Mouse (Mus musculus) limb, embryonic 15.5 days (tissue): ENCODE measurements around the gene Theg. TPM values are rescaled to one million over a fixed set of nuclear protein-coding genes. Genes with fewer than 3 reads are reported as not detected.

Experiments
- ATAC-seq: fragments of 200-750 bp; cut with Nextera tagmentation; 2 replicates; pipeline ENCODE4 v1.8.0; 2017; ENCODE audit warnings: low read depth, moderate TSS enrichment; ENCODE audit not compliant: insufficient number of reproducible peaks, low FRiP score, low TSS enrichment
- H3K27ac ChIP-seq: fragments of 300-500 bp; sonication (generic); 2 replicates; pipeline ENCODE4 v1.5.1; 2015; ENCODE audit warnings: moderate library complexity, mild to moderate bottlenecking, inconsistent platforms
- H3K27me3 ChIP-seq: fragments of 300-500 bp; sonication (generic); 2 replicates; pipeline ENCODE4 v1.6.1; 2015; ENCODE audit warnings: inconsistent platforms
- H3K36me3 ChIP-seq: fragments of 300-500 bp; sonication (generic); 2 replicates; pipeline ENCODE4 v1.6.1; 2015; ENCODE audit warnings: inconsistent platforms
- H3K4me1 ChIP-seq: fragments of 300-500 bp; sonication (generic); 2 replicates; pipeline ENCODE4 v1.6.1; 2015; ENCODE audit warnings: inconsistent platforms
- H3K4me2 ChIP-seq: fragments of 300-500 bp; sonication (generic); 2 replicates; pipeline ENCODE4 v1.6.1; 2015; ENCODE audit warnings: mild to moderate bottlenecking, inconsistent platforms
- H3K4me3 ChIP-seq: fragments of 300-500 bp; sonication (generic); 2 replicates; pipeline ENCODE4 v1.5.1; 2015; ENCODE audit warnings: mild to moderate bottlenecking, inconsistent platforms
- H3K9ac ChIP-seq: fragments of 300-500 bp; sonication (generic); 2 replicates; pipeline ENCODE4 v1.6.1; 2015; ENCODE audit warnings: inconsistent platforms
- H3K9me3 ChIP-seq: fragments of 300-500 bp; sonication (generic); 2 replicates; pipeline ENCODE4 v1.6.1; 2016; ENCODE audit warnings: inconsistent platforms
- WGBS: fragments of 180-500 bp; shearing (Covaris S2); methylation state at CpG from one replicate; pipeline ENCODE4 v1.1.7; 2015; 5-methylcytosine and 5-hydroxymethylcytosine counted together
- polyA plus RNA-seq: library from polyadenylated mRNA; unstranded; fragments of >200 nt; fragmentation: Nextera tagmentation; extraction: Ambion mirVana; gene quantifications from 2 replicates; pipeline ENCODE4 v1.2.1, GENCODE M21; 2015

Theg gene
- polyA plus RNA-seq, 1 experiment from 2014 or later: not detected

- Histone ChIP-seq H3K4me2 (no peak overlapping the region), H3K9ac (no peak overlapping the region), H3K4me3 (no peak overlapping the region), H3K4me1 (no peaks in the 10 kb centered on the region), H3K27ac (no peak overlapping the region), H3K9me3 (no peaks in the 10 kb centered on the region), H3K27me3 (no peaks in the 10 kb centered on the region), H3K36me3 (peaks cover 69% of the 10 kb centered on the region)
- WGBS: 91% methylated on average over 16 of the region's 16 CpGs
- ATAC-seq: no peak
Observed at GRCm38 (mm10) chr10:79539701-79540495, 47.2 kb downstream of the Theg start.

GRCm38 (mm10) chr10:79538873-79539272, 48.3 kb downstream of the Theg start:
- WGBS: 60% methylated on average over 4 of the region's 4 CpGs
- H3K27me3 ChIP-seq: no peaks in the 10 kb centered on the region
- no peaks in the 10 kb centered on the region for H3K9me3 ChIP-seq
- H3K4me2 ChIP-seq: no peak overlapping the region
- peaks cover 1% of the 10 kb centered on the region; the same call in 1 of the 2 replicates for H3K4me1 ChIP-seq
- ATAC-seq: no peak
- H3K36me3 ChIP-seq: peaks cover 58% of the 10 kb centered on the region
- H3K9ac ChIP-seq: no peak overlapping the region
- no peak overlapping the region for H3K4me3 ChIP-seq
- H3K27ac ChIP-seq: no peak overlapping the region

GRCm38 (mm10) chr10:79538323-79538722, 48.8 kb downstream of the Theg start:
- Histone ChIP-seq H3K4me2 (no peak overlapping the region), H3K4me1 (peaks cover 7% of the 10 kb centered on the region), H3K9me3 (no peaks in the 10 kb centered on the region), H3K9ac (no peak overlapping the region), H3K4me3 (no peak overlapping the region), H3K36me3 (peaks cover 53% of the 10 kb centered on the region), H3K27ac (no peak overlapping the region), H3K27me3 (no peaks in the 10 kb centered on the region)
- ATAC-seq: no peak
- WGBS: 81% methylated on average over 3 of the region's 3 CpGs

DNA sequence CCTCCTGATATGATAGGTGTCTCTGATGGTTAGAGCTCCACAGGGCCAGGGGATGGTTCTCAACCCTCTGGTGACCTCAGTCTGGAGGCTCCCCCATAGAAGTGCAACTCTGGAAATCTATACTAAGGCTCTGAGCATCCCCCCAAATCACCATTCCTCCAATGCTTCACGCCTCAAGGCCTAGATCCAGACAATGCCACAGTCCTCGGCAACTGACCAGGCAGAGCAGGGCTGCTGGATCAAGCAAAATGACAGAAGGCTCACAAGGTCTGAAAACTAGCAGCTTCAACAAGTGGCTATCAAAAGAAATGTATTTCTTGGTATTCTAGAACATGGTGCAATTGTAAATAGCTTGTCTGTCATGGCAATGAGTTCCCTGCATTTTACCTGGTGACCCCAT, 49.4 kb downstream of the Theg start:
- no peak overlapping the region for H3K4me3 ChIP-seq
- peaks cover 12% of the 10 kb centered on the region for H3K4me1 ChIP-seq
- no peak for ATAC-seq
- no peaks in the 10 kb centered on the region for H3K9me3 ChIP-seq
- H3K9ac ChIP-seq: no peak overlapping the region
- WGBS: 90% methylated on average over 2 of the region's 2 CpGs
- no peak overlapping the region for H3K27ac ChIP-seq
- no peak overlapping the region for H3K4me2 ChIP-seq
- H3K27me3 ChIP-seq: no peaks in the 10 kb centered on the region
- H3K36me3 ChIP-seq: peaks cover 47% of the 10 kb centered on the region

DNA sequence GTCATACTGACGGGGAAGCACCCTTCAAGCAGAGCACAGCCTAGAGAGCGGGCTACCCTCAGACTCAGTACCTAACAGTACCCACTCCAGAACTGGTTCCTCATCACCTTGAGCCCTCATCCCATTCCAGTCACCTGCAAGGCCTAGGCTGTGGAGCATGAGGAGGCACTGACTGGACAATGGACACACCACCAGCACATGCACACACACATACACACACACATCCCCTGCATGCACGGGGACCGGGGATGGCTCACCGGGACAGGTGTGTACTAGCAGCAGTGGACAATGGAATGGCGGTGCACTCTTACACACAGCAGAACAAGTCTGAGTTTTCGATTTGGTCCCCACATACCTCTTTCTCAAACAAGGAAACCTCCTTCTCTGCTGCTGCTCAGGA, 49.9 kb downstream of the Theg start:
- 86% methylated on average over 7 of the region's 7 CpGs for WGBS
- Histone ChIP-seq H3K27me3 (no peaks in the 10 kb centered on the region), H3K27ac (no peak overlapping the region), H3K4me3 (no peak overlapping the region), H3K36me3 (peaks cover 42% of the 10 kb centered on the region), H3K4me1 (peaks cover 17% of the 10 kb centered on the region), H3K4me2 (no peak overlapping the region), H3K9me3 (no peaks in the 10 kb centered on the region), H3K9ac (no peak overlapping the region)
- ATAC-seq: no peak

GRCm38 (mm10) chr10:79536461-79537080, 50.6 kb downstream of the Theg start:
- Histone ChIP-seq H3K27ac (no peak overlapping the region), H3K9me3 (no peaks in the 10 kb centered on the region), H3K4me1 (peaks cover 17% of the 10 kb centered on the region), H3K4me2 (no peak overlapping the region), H3K27me3 (no peaks in the 10 kb centered on the region), H3K4me3 (no peak overlapping the region), H3K36me3 (peaks cover 35% of the 10 kb centered on the region), H3K9ac (no peak overlapping the region)
- ATAC-seq: no peak
- WGBS: 69% methylated on average over 12 of the region's 12 CpGs

DNA sequence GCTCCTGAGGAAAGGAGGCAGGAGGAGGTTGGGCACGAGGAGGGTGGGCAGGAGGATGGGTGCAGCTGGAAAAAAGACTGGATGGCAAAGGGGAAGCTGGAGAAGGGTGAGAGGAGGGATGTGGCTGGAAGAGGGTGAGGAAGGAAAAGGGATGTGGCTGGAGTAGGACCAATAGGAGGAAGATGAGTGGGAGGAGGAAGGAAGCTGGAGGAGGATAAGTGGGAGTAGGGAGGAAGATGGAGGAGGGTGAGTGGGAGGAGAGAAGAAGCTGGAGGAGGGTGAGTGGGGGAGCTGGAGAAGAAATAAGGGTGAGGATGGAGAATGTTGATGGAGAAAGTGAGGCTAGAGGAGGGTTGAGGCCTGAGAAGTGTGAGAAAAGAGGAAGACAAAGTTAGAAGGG, 51.7 kb downstream of the Theg start:
- H3K4me2 ChIP-seq: no peak overlapping the region
- no peaks in the 10 kb centered on the region for H3K9me3 ChIP-seq
- no peak overlapping the region for H3K9ac ChIP-seq
- no peak overlapping the region for H3K27ac ChIP-seq
- peaks cover 17% of the 10 kb centered on the region for H3K4me1 ChIP-seq
- H3K4me3 ChIP-seq: no peak overlapping the region
- H3K27me3 ChIP-seq: no peaks in the 10 kb centered on the region
- 67% methylated on average over 1 of the region's 1 CpGs for WGBS
- H3K36me3 ChIP-seq: peaks cover 24% of the 10 kb centered on the region
- no peak for ATAC-seq

- 80% methylated on average over 2 of the region's 2 CpGs for WGBS
- Histone ChIP-seq H3K4me2 (no peak overlapping the region), H3K9ac (no peak overlapping the region), H3K4me1 (peaks cover 17% of the 10 kb centered on the region), H3K4me3 (no peak overlapping the region), H3K9me3 (no peaks in the 10 kb centered on the region), H3K36me3 (peaks cover 14% of the 10 kb centered on the region), H3K27me3 (no peaks in the 10 kb centered on the region), H3K27ac (no peak overlapping the region)
- no peak for ATAC-seq
Observed at GRCm38 (mm10) chr10:79534426-79534825, 52.7 kb downstream of the Theg start.

DNA sequence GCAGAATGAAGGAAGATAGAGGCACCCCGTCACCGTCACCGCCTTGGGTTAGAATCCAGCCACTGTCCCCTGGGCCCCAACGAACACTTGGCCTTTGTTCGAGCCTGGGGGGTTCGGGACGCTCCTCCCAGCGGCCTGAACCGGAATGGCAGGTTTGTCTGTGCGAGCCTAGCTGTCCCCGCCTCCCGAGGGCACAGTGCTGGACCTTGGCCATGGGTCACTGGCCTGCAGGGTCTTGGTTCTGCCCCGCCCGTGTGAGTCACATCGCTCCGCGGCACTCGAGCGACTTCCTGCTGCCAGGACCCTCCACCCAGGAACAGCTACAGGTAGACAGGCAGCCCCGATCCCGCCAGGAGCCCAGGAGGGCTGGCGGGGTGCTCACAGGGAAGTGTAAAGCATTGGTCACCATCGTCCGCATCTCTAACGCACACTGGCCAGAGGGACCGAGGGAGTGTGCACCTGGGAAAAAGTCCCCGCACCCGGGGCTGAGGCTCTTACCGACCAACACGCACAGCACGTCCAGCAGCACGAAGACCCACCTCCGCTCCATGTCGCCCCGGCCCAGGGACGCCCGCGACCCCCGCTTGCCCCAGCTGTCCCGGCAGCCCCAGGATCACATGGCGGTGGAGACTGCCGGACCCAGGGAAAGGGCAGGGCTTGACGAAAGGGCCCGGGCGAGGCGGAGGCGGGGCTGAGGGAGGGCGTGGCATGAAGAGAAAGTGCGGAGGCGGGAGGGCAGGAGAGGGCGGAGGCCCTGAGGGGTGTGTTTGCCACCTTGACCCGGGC, 53.8 kb downstream of the Theg start, which contains the start of gene Plpp2:
Gene Plpp2, minus strand, starts transcription at position 671 of the 786 bp plus-strand sequence.
- no peaks in the 10 kb centered on the region for H3K9me3 ChIP-seq
- H3K36me3 ChIP-seq: peaks cover 3% of the 10 kb centered on the region
- H3K4me2 ChIP-seq: peak within 1 kb of the TSS; percentile 96
- H3K4me3 ChIP-seq: peak within 1 kb of the TSS; percentile 63
- peaks cover 17% of the 10 kb centered on the region for H3K4me1 ChIP-seq
- H3K27me3 ChIP-seq: no peaks in the 10 kb centered on the region
- WGBS: under 1% methylated on average over 51 of the region's 52 CpGs
- H3K27ac ChIP-seq: peak within 1 kb of the TSS; percentile 69
- H3K9ac ChIP-seq: peak within 1 kb of the TSS; percentile 44
- peak; percentile 11 for ATAC-seq

DNA sequence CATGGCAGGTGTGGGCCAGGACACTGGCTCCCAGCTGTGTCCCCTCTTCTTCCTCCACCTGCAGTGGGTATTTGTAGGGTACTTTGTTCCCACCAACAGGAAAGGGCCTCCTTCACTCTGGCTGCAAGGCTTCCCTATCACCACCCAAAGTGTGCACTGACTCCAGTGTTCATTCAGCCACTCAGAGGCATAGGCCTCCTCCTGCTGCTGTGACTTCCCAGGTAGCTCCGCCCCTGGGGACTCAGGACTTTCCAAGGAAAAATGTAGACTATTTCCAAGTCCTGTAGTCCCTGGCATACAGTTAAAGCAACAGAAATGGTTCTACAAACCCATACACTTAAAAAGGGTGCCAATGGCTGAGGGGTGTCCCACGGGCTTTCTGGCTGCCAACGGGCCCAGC, 54.5 kb downstream of the Theg start:
- ATAC-seq: no peak
- Histone ChIP-seq H3K36me3 (no peaks in the 10 kb centered on the region), H3K27ac (peak overlapping the region; percentile 69), H3K27me3 (no peaks in the 10 kb centered on the region), H3K4me2 (peak overlapping the region; percentile 96), H3K4me3 (peak overlapping the region; percentile 63), H3K4me1 (peaks cover 17% of the 10 kb centered on the region), H3K9me3 (no peaks in the 10 kb centered on the region), H3K9ac (peak overlapping the region; percentile 44; the same call in 1 of the 2 replicates)
- 24% methylated on average over 3 of the region's 3 CpGs for WGBS

- Histone ChIP-seq H3K4me2 (no peak overlapping the region), H3K9ac (no peak overlapping the region), H3K4me3 (no peak overlapping the region), H3K36me3 (peaks cover 8% of the 10 kb centered on the region; the same call in 1 of the 2 replicates), H3K27me3 (no peaks in the 10 kb centered on the region), H3K9me3 (no peaks in the 10 kb centered on the region), H3K4me1 (peaks cover 17% of the 10 kb centered on the region), H3K27ac (no peak overlapping the region)
- ATAC-seq: no peak
- 84% methylated on average over 3 of the region's 3 CpGs for WGBS
Observed at GRCm38 (mm10) chr10:79531593-79531992, 55.5 kb downstream of the Theg start.

DNA sequence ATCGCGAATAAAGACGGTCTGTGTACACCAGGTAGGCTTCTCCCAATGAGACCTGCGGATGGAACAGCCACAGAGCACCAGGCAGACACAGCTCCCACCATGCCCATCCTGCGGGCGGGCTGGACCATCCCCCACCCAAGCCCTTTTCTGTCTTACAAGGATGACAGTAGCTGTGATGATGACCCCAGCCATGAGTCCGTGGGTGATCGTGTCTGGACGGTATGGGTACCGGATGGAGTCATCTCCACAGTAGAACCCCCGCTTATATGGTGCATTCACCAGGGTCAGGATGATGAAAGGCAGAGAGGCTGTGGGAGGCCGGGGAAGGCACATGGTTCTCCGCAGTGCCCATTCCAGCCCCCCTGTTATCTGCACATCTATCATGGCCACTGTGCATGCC, 56.4 kb downstream of the Theg start:
- H3K4me2 ChIP-seq: no peak overlapping the region
- no peak overlapping the region for H3K4me3 ChIP-seq
- no peak for ATAC-seq
- WGBS: 92% methylated on average over 13 of the region's 13 CpGs
- no peaks in the 10 kb centered on the region for H3K27me3 ChIP-seq
- no peak overlapping the region for H3K9ac ChIP-seq
- no peak overlapping the region for H3K27ac ChIP-seq
- H3K9me3 ChIP-seq: no peaks in the 10 kb centered on the region
- H3K4me1 ChIP-seq: peaks cover 17% of the 10 kb centered on the region
- H3K36me3 ChIP-seq: peaks cover 16% of the 10 kb centered on the region; the same call in 1 of the 2 replicates
